Mouse (Mus musculus): ENCODE measurements at regions not wholly inside any gene's neighbourhood (a gene's known extent, or its start where the extent isn't known, plus 50 kb on each side); places are given as distances from the start of the nearest gene placed in this dataset.

DNA sequence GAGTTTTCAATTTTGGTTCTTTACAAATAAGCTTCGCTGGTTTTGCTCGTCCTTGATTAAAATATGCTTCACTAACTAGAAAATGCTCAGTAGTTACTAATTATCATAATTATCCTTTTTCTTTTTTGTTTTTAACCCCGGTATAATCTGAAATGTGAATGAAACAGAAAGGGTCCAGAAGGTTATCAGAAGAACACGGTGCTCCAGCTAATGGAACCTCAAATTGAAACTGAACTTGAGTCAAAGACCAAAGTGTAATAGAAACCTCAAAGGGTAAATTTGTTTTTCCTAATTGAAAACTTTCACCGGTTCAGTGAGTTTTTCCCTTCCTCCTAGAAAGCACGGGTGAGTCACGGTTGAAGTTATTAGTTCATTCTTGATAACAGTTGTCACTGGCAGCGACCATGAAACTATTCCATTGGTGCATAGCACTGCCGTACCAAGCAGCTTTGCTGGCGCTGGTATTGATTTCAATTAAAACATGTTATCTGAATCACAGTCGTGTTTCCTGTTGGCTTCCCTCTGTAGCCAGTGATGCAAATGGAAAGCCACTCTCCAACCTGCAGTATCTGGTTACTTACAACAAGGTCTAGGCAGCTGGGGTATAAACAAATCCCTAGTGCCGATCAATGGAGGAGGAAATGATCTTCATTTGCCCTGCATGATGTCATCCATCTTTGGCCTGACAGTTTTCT, 203.7 kb downstream of the Csl start:
- Histone ChIP-seq H3K9me3 (replicated peaks) (no peaks in the 10 kb centered on the region), H3K4me2 (peak overlapping the region; percentile 35), H3K27me3 (no peaks in the 10 kb centered on the region), H3K4me1 (peaks cover 28% of the 10 kb centered on the region), H3K9ac (no peak overlapping the region), H3K4me3 (replicated peaks) (no peak overlapping the region), H3K27ac (peak overlapping the region; percentile 46), H3K36me3 (no peaks in the 10 kb centered on the region)
- ATAC-seq (replicated peaks; ENCODE audit: low FRiP score), result peak; percentile 83
- 37% methylated on average over 12 of the region's 12 CpGs for WGBS

DNA sequence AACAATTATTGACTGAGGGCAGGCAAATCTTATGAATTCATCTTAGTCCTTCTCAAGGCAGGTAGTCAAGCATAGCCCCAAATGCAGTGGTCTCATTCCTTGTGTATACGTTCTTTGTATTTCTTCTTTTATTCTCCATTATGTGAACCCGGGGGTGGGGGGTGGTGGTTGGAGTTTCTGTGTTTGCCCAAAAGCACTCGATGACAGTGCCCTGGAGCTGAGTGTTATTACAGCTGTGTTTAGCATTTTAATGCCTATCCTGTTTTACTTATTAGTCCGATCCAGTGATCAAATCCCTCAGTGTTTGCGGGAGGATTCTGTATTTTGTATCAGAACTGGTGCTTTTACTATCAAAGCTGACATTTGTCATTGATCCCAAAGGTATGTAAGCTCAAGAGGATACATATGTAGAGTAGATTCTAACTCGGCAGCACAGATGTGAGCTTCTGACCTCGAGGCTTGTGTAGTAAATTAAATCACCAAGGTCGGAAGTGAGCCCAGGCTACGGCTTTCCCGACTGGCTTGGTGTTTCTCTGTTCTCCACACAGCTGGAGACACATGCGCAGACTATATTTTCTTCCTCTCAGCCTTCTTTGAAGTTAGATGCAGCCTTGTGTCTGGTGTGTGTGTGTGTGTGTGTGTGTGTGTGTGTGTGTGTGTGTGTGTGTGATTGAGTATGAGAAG, 203.0 kb downstream of the Csl start:
- Histone ChIP-seq H3K9me3 (replicated peaks) (no peaks in the 10 kb centered on the region), H3K27me3 (no peaks in the 10 kb centered on the region), H3K36me3 (no peaks in the 10 kb centered on the region), H3K9ac (no peak overlapping the region), H3K27ac (peak overlapping the region; percentile 37), H3K4me3 (replicated peaks) (no peak overlapping the region), H3K4me1 (peaks cover 28% of the 10 kb centered on the region), H3K4me2 (peak overlapping the region; percentile 35)
- ATAC-seq (replicated peaks; ENCODE audit: low FRiP score), result peak; percentile 49
- 13% methylated on average over 11 of the region's 11 CpGs for WGBS

DNA sequence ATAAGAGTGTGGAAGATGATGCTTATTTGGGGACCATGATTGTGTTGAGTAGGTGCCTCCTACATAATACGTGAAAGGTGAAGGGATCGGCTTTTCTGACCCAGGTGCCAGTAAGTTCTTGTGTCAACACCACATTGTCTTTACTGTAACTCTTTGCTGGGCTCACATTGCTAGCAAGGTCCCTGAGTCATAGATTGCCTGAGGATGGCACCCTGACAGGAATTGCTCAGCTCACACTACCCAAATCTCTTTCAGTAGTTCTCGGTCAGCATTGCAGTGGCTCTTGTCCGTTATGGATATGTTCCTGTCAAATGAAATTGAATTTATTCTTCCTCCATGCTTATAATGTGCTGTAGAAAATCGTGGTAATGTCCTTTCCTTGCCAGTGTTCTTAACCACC, 200.8 kb downstream of the Csl start:
- H3K27ac ChIP-seq, result no peak overlapping the region
- no peaks in the 10 kb centered on the region for H3K27me3 ChIP-seq
- no peaks in the 10 kb centered on the region for H3K36me3 ChIP-seq
- H3K4me1 ChIP-seq, result peaks cover 13% of the 10 kb centered on the region
- no peak overlapping the region for H3K9ac ChIP-seq
- whole genome bisulfite sequencing, result 87% methylated on average over 5 of the region's 5 CpGs
- no peak for ATAC-seq (replicated peaks; ENCODE audit: low FRiP score)
- no peaks in the 10 kb centered on the region for H3K9me3 ChIP-seq (replicated peaks)
- H3K4me2 ChIP-seq, result no peak overlapping the region
- no peak overlapping the region for H3K4me3 ChIP-seq (replicated peaks)

DNA sequence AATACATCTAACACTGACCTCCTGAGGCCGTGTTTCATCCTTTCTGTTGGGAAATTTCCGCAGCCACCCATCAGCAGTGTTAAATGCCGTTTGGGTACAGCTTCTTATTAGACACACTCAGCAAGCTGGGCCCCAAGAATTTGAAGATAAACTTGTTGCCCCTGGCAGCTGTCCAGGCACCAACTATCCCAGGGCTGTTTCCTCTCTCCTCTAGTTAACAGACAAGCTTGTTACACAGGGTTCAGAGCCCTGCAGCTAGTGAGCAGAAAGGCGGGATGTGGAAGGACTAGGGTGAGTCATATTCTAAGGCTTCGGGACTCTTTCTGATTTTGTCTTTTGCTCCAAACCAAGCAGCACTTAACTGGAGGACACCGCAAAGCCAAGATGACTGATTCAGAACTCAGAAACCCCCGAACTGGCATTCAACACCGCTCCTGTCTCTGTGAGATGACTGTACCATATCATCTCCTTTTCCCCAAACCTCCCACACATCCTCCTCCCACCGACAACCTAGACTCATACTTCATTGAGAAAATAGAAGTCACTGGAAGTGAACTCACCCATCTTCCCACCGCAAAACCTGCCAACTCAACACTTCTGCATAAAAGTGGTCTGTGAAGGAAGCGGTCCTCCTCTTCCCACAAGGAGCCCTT, 198.2 kb downstream of the Csl start:
- WGBS, result 65% methylated on average over 11 of the region's 11 CpGs
- Histone ChIP-seq H3K4me3 (replicated peaks) (no peak overlapping the region), H3K27ac (no peak overlapping the region), H3K9me3 (replicated peaks) (no peaks in the 10 kb centered on the region), H3K27me3 (no peaks in the 10 kb centered on the region), H3K36me3 (no peaks in the 10 kb centered on the region), H3K4me1 (peaks cover 7% of the 10 kb centered on the region), H3K4me2 (no peak overlapping the region), H3K9ac (no peak overlapping the region)
- no peak for ATAC-seq (replicated peaks; ENCODE audit: low FRiP score)

GRCm38 (mm10) chr10:99564605-99565004, 194.9 kb downstream of the Csl start:
- H3K9ac ChIP-seq, result no peak overlapping the region
- ATAC-seq (replicated peaks; ENCODE audit: low FRiP score), result no peak
- 91% methylated on average over 4 of the region's 4 CpGs for WGBS

DNA sequence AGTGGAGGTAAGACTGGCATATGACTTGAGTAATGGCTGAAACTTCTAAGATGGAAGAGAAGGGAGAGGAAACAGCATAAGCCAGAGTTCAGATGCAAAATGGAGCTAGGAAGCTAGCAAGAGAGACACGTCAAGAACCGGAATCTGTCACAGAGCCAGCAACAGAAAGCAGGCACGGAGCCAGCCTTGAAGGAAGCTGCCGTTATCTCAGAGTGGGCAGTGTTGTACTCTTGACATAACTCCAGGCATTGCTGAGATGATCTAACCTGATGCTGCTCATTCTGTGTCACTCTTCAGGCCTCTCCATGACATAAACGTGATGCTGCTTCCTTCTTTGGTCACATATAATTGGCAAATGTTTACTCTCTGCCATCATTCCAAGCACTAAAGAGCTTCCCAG, 191.0 kb downstream of the Csl start:
- H3K27me3 ChIP-seq, result no peaks in the 10 kb centered on the region
- ATAC-seq (replicated peaks; ENCODE audit: low FRiP score), result no peak
- WGBS, result 72% methylated on average over 5 of the region's 5 CpGs
- H3K27ac ChIP-seq, result no peak overlapping the region
- H3K4me1 ChIP-seq, result peaks cover 9% of the 10 kb centered on the region; the same call in 1 of the 2 replicates
- no peak overlapping the region for H3K4me3 ChIP-seq (replicated peaks)
- no peaks in the 10 kb centered on the region for H3K9me3 ChIP-seq (replicated peaks)
- no peak overlapping the region for H3K4me2 ChIP-seq
- no peaks in the 10 kb centered on the region for H3K36me3 ChIP-seq
- H3K9ac ChIP-seq, result no peak overlapping the region

More at GRCm38 (mm10) chr10:99564605-99565004, 194.9 kb downstream of the Csl start:
- no peak overlapping the region for H3K27ac ChIP-seq
- H3K36me3 ChIP-seq, result no peaks in the 10 kb centered on the region
- no peaks in the 10 kb centered on the region for H3K9me3 ChIP-seq (replicated peaks)
- H3K27me3 ChIP-seq, result no peaks in the 10 kb centered on the region
- H3K4me1 ChIP-seq, result no peaks in the 10 kb centered on the region; the same call in 1 of the 2 replicates
- H3K4me3 ChIP-seq (replicated peaks), result no peak overlapping the region
- H3K4me2 ChIP-seq, result no peak overlapping the region

- H3K4me3 ChIP-seq (replicated peaks), result no peak overlapping the region
Measured at GRCm38 (mm10) chr10:99570190-99570589, 189.3 kb downstream of the Csl start.

DNA sequence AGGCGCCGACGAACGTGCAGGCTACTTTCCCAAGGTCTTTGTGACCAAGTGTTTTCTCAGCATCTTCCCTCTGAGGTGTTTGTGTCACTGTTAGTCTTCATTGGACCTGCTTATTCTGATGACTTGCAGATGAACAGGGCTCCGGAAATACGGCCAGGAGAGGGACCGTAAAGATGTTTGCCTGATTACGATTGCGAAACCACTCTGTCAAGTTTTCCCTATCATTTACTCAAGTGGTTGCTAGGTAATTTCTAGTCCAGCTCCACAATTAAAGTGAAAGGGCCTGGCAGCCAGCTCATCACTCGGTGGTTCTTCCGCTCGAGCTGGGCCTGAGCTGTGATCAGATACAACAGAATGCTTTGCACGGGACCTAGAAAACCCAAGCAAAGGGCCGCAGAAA, 185.5 kb downstream of the Csl start:
- Histone ChIP-seq H3K4me1 (peaks cover 24% of the 10 kb centered on the region; the same call in 1 of the 2 replicates), H3K36me3 (no peaks in the 10 kb centered on the region), H3K27me3 (no peaks in the 10 kb centered on the region), H3K9ac (no peak overlapping the region), H3K9me3 (replicated peaks) (no peaks in the 10 kb centered on the region), H3K4me2 (no peak overlapping the region), H3K27ac (no peak overlapping the region), H3K4me3 (replicated peaks) (no peak overlapping the region)
- ATAC-seq (replicated peaks; ENCODE audit: low FRiP score), result no peak
- WGBS, result 75% methylated on average over 14 of the region's 14 CpGs

More at GRCm38 (mm10) chr10:99570190-99570589, 189.3 kb downstream of the Csl start:
- H3K27me3 ChIP-seq, result no peaks in the 10 kb centered on the region
- no peaks in the 10 kb centered on the region for H3K9me3 ChIP-seq (replicated peaks)
- H3K27ac ChIP-seq, result no peak overlapping the region
- H3K36me3 ChIP-seq, result no peaks in the 10 kb centered on the region
- no peak overlapping the region for H3K4me2 ChIP-seq
- 28% methylated on average over 2 of the region's 2 CpGs for WGBS
- no peak for ATAC-seq (replicated peaks; ENCODE audit: low FRiP score)
- no peak overlapping the region for H3K9ac ChIP-seq
- peaks cover 11% of the 10 kb centered on the region; the same call in 1 of the 2 replicates for H3K4me1 ChIP-seq

GRCm38 (mm10) chr10:99575294-99575693, 184.2 kb downstream of the Csl start:
- H3K36me3 ChIP-seq, result no peaks in the 10 kb centered on the region
- H3K9me3 ChIP-seq (replicated peaks), result no peaks in the 10 kb centered on the region
- H3K4me1 ChIP-seq, result peaks cover 20% of the 10 kb centered on the region; the same call in 1 of the 2 replicates
- H3K27ac ChIP-seq, result no peak overlapping the region
- no peak overlapping the region for H3K4me2 ChIP-seq
- WGBS, result 71% methylated on average over 7 of the region's 7 CpGs
- no peak overlapping the region for H3K9ac ChIP-seq
- no peak for ATAC-seq (replicated peaks; ENCODE audit: low FRiP score)
- no peak overlapping the region for H3K4me3 ChIP-seq (replicated peaks)
- H3K27me3 ChIP-seq, result no peaks in the 10 kb centered on the region

- no peak overlapping the region for H3K27ac ChIP-seq
- ATAC-seq (replicated peaks; ENCODE audit: low FRiP score), result no peak
- H3K9ac ChIP-seq, result no peak overlapping the region
- H3K36me3 ChIP-seq, result no peaks in the 10 kb centered on the region
- peaks cover 19% of the 10 kb centered on the region; the same call in 1 of the 2 replicates for H3K4me1 ChIP-seq
- no peak overlapping the region for H3K4me3 ChIP-seq (replicated peaks)
- no peak overlapping the region for H3K4me2 ChIP-seq
- 78% methylated on average over 5 of the region's 5 CpGs for WGBS
- H3K9me3 ChIP-seq (replicated peaks), result no peaks in the 10 kb centered on the region
- H3K27me3 ChIP-seq, result no peaks in the 10 kb centered on the region
Measured at GRCm38 (mm10) chr10:99576301-99576700, 183.2 kb downstream of the Csl start.

DNA sequence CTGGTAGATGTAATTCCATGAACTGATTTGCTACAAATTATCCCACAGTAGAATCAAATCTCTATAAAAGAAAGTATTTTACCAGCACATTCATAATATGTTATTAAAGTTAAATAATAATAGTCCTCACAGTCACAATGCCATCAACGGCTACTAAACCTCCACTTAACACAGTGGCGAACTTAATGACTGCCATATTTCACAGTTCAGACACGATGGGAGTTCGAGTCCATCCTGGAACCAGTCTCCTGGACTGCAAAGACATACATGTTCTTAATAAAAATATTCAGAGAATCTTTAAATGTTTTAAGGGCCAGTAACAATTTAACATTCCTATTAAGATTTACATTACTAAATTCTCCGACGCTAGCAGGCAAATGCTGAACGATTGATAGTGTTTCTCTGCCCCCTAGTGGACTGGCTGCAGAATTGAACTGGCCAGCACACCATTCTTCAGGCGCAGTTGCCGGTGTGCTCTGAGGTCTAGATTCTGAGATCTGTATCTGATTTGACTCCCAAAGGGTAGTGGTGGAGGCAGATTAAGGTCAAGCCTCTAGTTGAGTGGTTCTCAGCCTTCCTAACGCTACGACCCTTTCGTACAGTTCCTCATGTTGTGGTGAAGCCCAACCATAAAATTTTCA, 182.3 kb downstream of the Csl start:
- 20% methylated on average over 12 of the region's 12 CpGs for WGBS

GRCm38 (mm10) chr10:99578366-99578765, 181.1 kb downstream of the Csl start:
- no peak overlapping the region for H3K4me2 ChIP-seq
- H3K36me3 ChIP-seq, result no peaks in the 10 kb centered on the region
- peaks cover 19% of the 10 kb centered on the region; the same call in 1 of the 2 replicates for H3K4me1 ChIP-seq
- ATAC-seq (replicated peaks; ENCODE audit: low FRiP score), result no peak
- H3K9ac ChIP-seq, result no peak overlapping the region
- H3K27ac ChIP-seq, result no peak overlapping the region
- no peaks in the 10 kb centered on the region for H3K9me3 ChIP-seq (replicated peaks)
- H3K27me3 ChIP-seq, result no peaks in the 10 kb centered on the region
- 40% methylated on average over 4 of the region's 4 CpGs for WGBS
- no peak overlapping the region for H3K4me3 ChIP-seq (replicated peaks)

More for the DNA sequence above, 182.3 kb downstream of the Csl start:
- peak; percentile 40; the same call in 1 of the 2 replicates for ATAC-seq (replicated peaks; ENCODE audit: low FRiP score)
- Histone ChIP-seq H3K9me3 (replicated peaks) (no peaks in the 10 kb centered on the region), H3K27me3 (no peaks in the 10 kb centered on the region), H3K27ac (no peak overlapping the region), H3K4me3 (replicated peaks) (no peak overlapping the region), H3K36me3 (no peaks in the 10 kb centered on the region), H3K9ac (no peak overlapping the region), H3K4me1 (peaks cover 19% of the 10 kb centered on the region; the same call in 1 of the 2 replicates), H3K4me2 (no peak overlapping the region)

Data from kidney, embryonic 15.5 days (tissue).